Mouse (Mus musculus): ENCODE results near the gene Tnrc18.

Gene Tnrc18

DNA sequence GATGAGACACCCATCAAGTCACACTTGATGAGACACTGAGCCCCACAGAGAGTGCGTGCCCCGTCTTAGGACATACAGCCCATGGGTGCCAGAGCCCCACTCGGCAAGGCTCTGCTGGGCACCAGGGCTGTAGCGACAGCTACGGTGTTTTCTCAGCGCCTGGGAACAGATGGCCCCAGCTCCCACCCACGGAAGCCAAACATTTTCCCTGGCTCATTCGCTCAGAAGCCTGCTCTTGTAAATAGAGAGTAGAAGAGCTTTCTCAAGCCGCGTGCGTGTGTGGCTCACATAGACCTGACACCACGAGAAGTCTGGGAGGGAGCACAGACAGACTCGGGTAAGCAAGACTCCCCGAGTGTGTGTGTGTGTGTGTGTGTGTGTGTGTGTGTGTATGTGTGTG, 125.2 kb downstream of the Tnrc18 start, which contains the start of gene Slc29a4:
Gene Slc29a4, plus strand, starts transcription at position 265 of the 400 bp plus-strand sequence.
- DNase-seq (ENCODE audit: low read depth, low spot score): no peak

DNA sequence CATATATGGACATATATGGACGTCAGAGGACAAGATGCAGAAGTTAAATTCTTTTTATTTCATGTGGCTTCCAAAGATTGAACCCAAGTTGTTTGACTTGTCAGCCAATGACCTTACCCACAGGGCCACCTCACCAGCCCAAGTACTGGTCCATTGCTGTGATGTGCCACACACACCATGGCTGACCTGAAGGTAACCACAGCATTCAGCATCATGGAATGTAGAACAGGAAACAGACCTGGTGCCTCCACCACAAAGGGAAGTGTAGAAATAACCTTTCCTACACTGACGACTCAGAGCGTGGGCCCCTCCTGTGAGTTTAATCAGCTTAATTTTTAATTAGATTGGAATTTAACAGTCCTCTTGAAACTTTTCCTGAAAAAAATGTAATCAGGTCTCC, 127.1 kb downstream of the Tnrc18 start:
- no peak for DNase-seq (ENCODE audit: low read depth, low spot score)

DNA sequence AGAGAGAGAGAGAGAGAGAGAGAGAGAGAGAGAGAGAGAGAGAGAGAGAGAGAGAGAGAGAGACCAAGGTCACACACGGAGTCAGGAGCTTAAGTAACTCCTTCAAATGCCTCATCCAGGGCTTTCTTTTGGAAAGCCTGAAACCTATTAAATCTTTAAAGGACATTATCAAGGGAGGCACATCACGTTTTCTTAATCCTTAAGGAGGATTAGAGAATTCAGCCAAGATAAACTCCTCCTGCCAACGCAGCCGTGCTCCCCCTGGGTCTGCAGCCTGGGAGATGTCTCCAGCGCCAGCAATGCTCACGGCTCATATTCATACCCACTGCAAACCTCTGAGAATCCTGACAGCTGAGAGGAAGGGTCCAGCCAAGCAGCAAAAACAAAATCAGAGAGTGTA, 128.6 kb downstream of the Tnrc18 start:
- no peak for DNase-seq (ENCODE audit: low read depth, low spot score)

DNA sequence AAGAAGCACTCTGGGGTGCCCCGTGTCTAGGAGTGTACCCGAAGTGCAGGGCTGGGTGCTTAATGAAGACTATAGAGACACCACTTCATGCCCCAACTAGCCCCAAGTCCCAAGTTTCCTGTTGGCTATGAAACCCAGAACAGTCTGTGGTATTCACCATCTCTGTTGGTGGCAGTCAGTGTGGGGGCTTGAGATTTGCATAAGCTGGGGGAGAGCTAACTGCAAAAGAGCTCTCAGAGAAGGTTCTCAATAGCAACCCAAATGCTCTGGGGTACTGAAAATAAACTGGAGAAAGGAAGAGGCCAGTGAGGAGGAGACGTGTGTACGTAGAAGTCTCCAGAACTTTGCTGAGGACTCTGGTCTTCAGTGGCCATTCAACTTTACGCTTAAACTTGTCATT, 134.9 kb downstream of the Tnrc18 start:
- DNase-seq (ENCODE audit: low read depth, low spot score): no peak

DNA sequence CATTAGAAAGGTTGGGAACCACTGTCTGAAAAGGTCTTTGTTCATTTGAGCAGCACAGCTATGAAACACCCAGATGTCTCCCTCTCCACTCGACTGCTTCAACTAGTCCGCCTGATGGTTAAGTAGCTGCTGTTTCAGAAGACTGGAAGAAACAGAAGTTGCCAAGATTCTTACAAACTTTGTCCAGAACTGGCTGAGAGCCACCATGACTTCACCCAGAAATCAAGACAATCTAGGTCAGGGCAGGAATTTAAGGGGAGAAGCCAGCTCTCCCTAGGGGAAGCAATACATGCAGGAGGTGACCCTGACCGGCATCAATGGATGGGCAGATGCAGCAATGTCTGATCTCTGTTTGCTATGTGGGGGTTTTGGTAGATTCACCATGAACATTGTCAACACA, 135.6 kb downstream of the Tnrc18 start:
- DNase-seq (ENCODE audit: low read depth, low spot score): no peak

DNA sequence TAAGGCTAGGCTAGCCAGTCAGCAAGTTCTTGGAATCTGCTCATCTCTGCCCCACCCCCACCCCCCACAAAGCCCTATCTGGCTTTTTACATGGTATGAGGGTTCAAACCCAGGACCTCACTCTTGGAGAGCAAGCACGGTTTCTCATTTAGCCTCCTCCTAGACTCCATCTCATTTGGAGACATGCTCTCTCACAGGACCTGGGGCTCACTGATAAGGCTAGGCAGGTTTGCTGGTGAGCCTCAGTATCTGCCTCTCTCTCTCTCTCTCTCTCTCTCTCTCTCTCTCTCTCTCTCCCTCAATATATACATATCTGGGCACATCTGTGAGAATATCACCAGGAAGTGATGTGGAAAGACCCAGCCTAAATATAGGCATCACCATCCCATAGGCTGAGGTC, 138.4 kb downstream of the Tnrc18 start:
- no peak for DNase-seq (ENCODE audit: low read depth, low spot score)

DNA sequence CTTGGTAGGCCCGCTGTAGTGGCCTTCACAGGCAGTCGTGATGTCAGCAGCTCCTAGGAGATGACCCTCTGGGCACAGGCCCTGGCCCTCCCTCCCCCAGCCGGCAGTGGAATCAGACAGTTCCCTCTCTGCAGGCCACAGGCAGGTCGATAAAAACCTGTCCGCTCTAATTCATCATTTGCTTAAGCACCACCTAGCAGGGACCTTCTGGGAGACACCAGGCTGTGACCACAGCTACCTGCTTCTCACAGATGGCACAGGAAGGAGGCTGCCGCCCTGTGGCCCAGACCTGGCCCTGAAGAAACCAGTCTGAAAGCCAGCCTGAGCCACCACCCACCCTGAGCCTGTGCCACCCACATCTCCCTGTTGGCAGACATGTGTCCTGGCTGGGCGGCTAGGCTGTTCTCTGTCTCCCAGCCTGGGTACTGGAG, 139.3 kb downstream of the Tnrc18 start:
- DNase-seq (ENCODE audit: low read depth, low spot score): no peak
